Mouse (Mus musculus): ENCODE results near the gene S1pr4. TPM values are rescaled to one million over a fixed set of nuclear protein-coding genes. Genes with fewer than 3 reads are reported as not detected.

S1pr4 gene
- 15.6 TPM for polyA plus RNA-seq (2015; fragmentation: Illumina TruSeq; extraction: RNeasy Lipid Tissue Mini Kit (QIAGEN cat#74804); ENCODE audit: insufficient read depth, low replicate concordance)

GRCm38 (mm10) chr10:81500032-81500431, at the start of gene S1pr4:
Gene S1pr4 (minus strand): TSS chr10:81500132.

DNA sequence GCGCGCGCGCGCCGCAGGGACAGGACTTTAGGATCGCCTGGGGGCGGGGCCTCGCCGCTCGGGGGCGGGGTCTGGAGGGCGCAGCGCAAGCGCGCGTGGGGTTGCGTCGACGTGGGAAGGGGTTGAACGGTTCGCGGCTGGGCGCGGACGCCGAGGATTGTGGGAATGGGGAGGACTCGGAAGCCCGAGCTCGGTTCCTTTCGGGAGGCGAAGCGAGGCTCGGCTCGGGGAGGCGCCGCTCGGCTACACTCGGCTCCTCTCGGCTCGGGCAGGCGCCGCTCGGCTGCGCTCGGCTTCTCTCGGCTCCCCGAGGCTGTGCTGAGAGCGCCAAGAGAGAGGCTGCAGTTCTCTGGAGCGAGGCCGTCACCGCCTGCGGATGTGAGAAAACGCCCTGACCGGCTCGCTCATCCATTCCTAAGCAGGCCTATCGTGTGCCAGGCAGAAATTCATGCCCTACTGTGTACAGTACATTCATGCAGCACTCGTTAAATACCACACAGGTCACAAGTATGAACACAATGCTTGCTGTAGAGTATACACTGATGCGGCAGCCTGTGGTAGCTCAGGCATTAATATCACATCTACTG, 45.3 kb upstream of the S1pr4 start, which contains the start of gene Gna11:
Gna11 (minus strand) TSS at position 30 of the 587 bp plus-strand sequence.

GRCm38 (mm10) chr10:81524051-81524605, 24.2 kb upstream of the S1pr4 start, which contains the start of gene Gna15:
Gene Gna15 (minus strand): TSS chr10:81524225.

GRCm38 (mm10) chr10:81496264-81496901, 3.5 kb downstream of the S1pr4 start, which contains the start of gene Ncln:
Gene Ncln (minus strand): TSS chr10:81496392.

GRCm38 (mm10) chr10:81482533-81482889, 17.4 kb downstream of the S1pr4 start, which contains the start of gene Celf5:
Gene Celf5 (minus strand): TSS chr10:81482709.

GRCm38 (mm10) chr10:81455181-81455895, 44.6 kb downstream of the S1pr4 start, which contains the start of gene Nfic:
Gene Nfic (minus strand): TSS chr10:81455635.

Other genes starting within 250 kb of the S1pr4 start
- 4.6 TPM for gene Matk, start 247.2 kb downstream of the S1pr4 start, polyA plus RNA-seq (2015; fragmentation: Illumina TruSeq; extraction: RNeasy Lipid Tissue Mini Kit (QIAGEN cat#74804); ENCODE audit: insufficient read depth, low replicate concordance)
- gene Mrpl54, start 233.2 kb downstream of the S1pr4 start, polyA plus RNA-seq (2015; fragmentation: Illumina TruSeq; extraction: RNeasy Lipid Tissue Mini Kit (QIAGEN cat#74804); ENCODE audit: insufficient read depth, low replicate concordance) = 28.9 TPM
- gene Apba3, start 233.2 kb downstream of the S1pr4 start, polyA plus RNA-seq (2015; fragmentation: Illumina TruSeq; extraction: RNeasy Lipid Tissue Mini Kit (QIAGEN cat#74804); ENCODE audit: insufficient read depth, low replicate concordance) = 11.9 TPM
- 2.6 TPM for gene Tjp3, start 208.6 kb downstream of the S1pr4 start, polyA plus RNA-seq (2015; fragmentation: Illumina TruSeq; extraction: RNeasy Lipid Tissue Mini Kit (QIAGEN cat#74804); ENCODE audit: insufficient read depth, low replicate concordance)
- gene Pip5k1c, start 207.2 kb downstream of the S1pr4 start, polyA plus RNA-seq (2015; fragmentation: Illumina TruSeq; extraction: RNeasy Lipid Tissue Mini Kit (QIAGEN cat#74804); ENCODE audit: insufficient read depth, low replicate concordance) = 26.7 TPM
- gene Cactin, start 179.0 kb downstream of the S1pr4 start, polyA plus RNA-seq (2015; fragmentation: Illumina TruSeq; extraction: RNeasy Lipid Tissue Mini Kit (QIAGEN cat#74804); ENCODE audit: insufficient read depth, low replicate concordance) = 5.0 TPM
- 3.0 TPM for gene Tbxa2r, start 171.4 kb downstream of the S1pr4 start, polyA plus RNA-seq (2015; fragmentation: Illumina TruSeq; extraction: RNeasy Lipid Tissue Mini Kit (QIAGEN cat#74804); ENCODE audit: insufficient read depth, low replicate concordance)
- gene Gipc3, start 156.9 kb downstream of the S1pr4 start, polyA plus RNA-seq (2015; fragmentation: Illumina TruSeq; extraction: RNeasy Lipid Tissue Mini Kit (QIAGEN cat#74804); ENCODE audit: insufficient read depth, low replicate concordance) = 0.59 TPM
- gene Hmg20b, start 149.7 kb downstream of the S1pr4 start, polyA plus RNA-seq (2015; fragmentation: Illumina TruSeq; extraction: RNeasy Lipid Tissue Mini Kit (QIAGEN cat#74804); ENCODE audit: insufficient read depth, low replicate concordance) = 30.0 TPM
- gene Mfsd12, start 142.6 kb downstream of the S1pr4 start, polyA plus RNA-seq (2015; fragmentation: Illumina TruSeq; extraction: RNeasy Lipid Tissue Mini Kit (QIAGEN cat#74804); ENCODE audit: insufficient read depth, low replicate concordance) = 2.8 TPM
- 0.18 TPM for gene 4930404N11Rik, start 134.3 kb downstream of the S1pr4 start, polyA plus RNA-seq (2015; fragmentation: Illumina TruSeq; extraction: RNeasy Lipid Tissue Mini Kit (QIAGEN cat#74804); ENCODE audit: insufficient read depth, low replicate concordance)
- gene Fzr1, start 121.6 kb downstream of the S1pr4 start, polyA plus RNA-seq (2015; fragmentation: Illumina TruSeq; extraction: RNeasy Lipid Tissue Mini Kit (QIAGEN cat#74804); ENCODE audit: insufficient read depth, low replicate concordance) = 7.7 TPM
- 1.9 TPM for gene Dohh, start 115.7 kb downstream of the S1pr4 start, polyA plus RNA-seq (2015; fragmentation: Illumina TruSeq; extraction: RNeasy Lipid Tissue Mini Kit (QIAGEN cat#74804); ENCODE audit: insufficient read depth, low replicate concordance)
- gene Gm48551, start 115.7 kb downstream of the S1pr4 start, polyA plus RNA-seq (2015; fragmentation: Illumina TruSeq; extraction: RNeasy Lipid Tissue Mini Kit (QIAGEN cat#74804); ENCODE audit: insufficient read depth, low replicate concordance) = 3.2 TPM
- gene Gm48552, start 111.1 kb downstream of the S1pr4 start, polyA plus RNA-seq (2015; fragmentation: Illumina TruSeq; extraction: RNeasy Lipid Tissue Mini Kit (QIAGEN cat#74804); ENCODE audit: insufficient read depth, low replicate concordance) = 0.43 TPM
- gene Smim24, start 107.1 kb downstream of the S1pr4 start, polyA plus RNA-seq (2015; fragmentation: Illumina TruSeq; extraction: RNeasy Lipid Tissue Mini Kit (QIAGEN cat#74804); ENCODE audit: insufficient read depth, low replicate concordance) = 9.5 TPM
- 9.4 TPM for gene Nfic, start 44.5 kb downstream of the S1pr4 start, polyA plus RNA-seq (2015; fragmentation: Illumina TruSeq; extraction: RNeasy Lipid Tissue Mini Kit (QIAGEN cat#74804); ENCODE audit: insufficient read depth, low replicate concordance)
- gene Celf5, start 17.4 kb downstream of the S1pr4 start, polyA plus RNA-seq (2015; fragmentation: Illumina TruSeq; extraction: RNeasy Lipid Tissue Mini Kit (QIAGEN cat#74804); ENCODE audit: insufficient read depth, low replicate concordance) = 0.15 TPM
- 27.7 TPM for gene Ncln, start 3.7 kb downstream of the S1pr4 start, polyA plus RNA-seq (2015; fragmentation: Illumina TruSeq; extraction: RNeasy Lipid Tissue Mini Kit (QIAGEN cat#74804); ENCODE audit: insufficient read depth, low replicate concordance)
- gene Gna15, start 24.1 kb upstream of the S1pr4 start, polyA plus RNA-seq (2015; fragmentation: Illumina TruSeq; extraction: RNeasy Lipid Tissue Mini Kit (QIAGEN cat#74804); ENCODE audit: insufficient read depth, low replicate concordance) = 9.4 TPM
- gene Gna11, start 45.1 kb upstream of the S1pr4 start, polyA plus RNA-seq (2015; fragmentation: Illumina TruSeq; extraction: RNeasy Lipid Tissue Mini Kit (QIAGEN cat#74804); ENCODE audit: insufficient read depth, low replicate concordance) = 15.2 TPM
- 105 TPM for gene Aes, start 59.4 kb upstream of the S1pr4 start, polyA plus RNA-seq (2015; fragmentation: Illumina TruSeq; extraction: RNeasy Lipid Tissue Mini Kit (QIAGEN cat#74804); ENCODE audit: insufficient read depth, low replicate concordance)
- gene Tle2, start 74.4 kb upstream of the S1pr4 start, polyA plus RNA-seq (2015; fragmentation: Illumina TruSeq; extraction: RNeasy Lipid Tissue Mini Kit (QIAGEN cat#74804); ENCODE audit: insufficient read depth, low replicate concordance) = 17.3 TPM
- 3.2 TPM for gene Tle6, start 100.9 kb upstream of the S1pr4 start, polyA plus RNA-seq (2015; fragmentation: Illumina TruSeq; extraction: RNeasy Lipid Tissue Mini Kit (QIAGEN cat#74804); ENCODE audit: insufficient read depth, low replicate concordance)
- 9.3 TPM for gene BC025920, start 106.1 kb upstream of the S1pr4 start, polyA plus RNA-seq (2015; fragmentation: Illumina TruSeq; extraction: RNeasy Lipid Tissue Mini Kit (QIAGEN cat#74804); ENCODE audit: insufficient read depth, low replicate concordance)
- 4.4 TPM for gene Sirt6, start 127.7 kb upstream of the S1pr4 start, polyA plus RNA-seq (2015; fragmentation: Illumina TruSeq; extraction: RNeasy Lipid Tissue Mini Kit (QIAGEN cat#74804); ENCODE audit: insufficient read depth, low replicate concordance)
- gene Ankrd24, start 128.4 kb upstream of the S1pr4 start, polyA plus RNA-seq (2015; fragmentation: Illumina TruSeq; extraction: RNeasy Lipid Tissue Mini Kit (QIAGEN cat#74804); ENCODE audit: insufficient read depth, low replicate concordance) = 7.0 TPM
- gene Gm10778, start 148.9 kb upstream of the S1pr4 start, polyA plus RNA-seq (2015; fragmentation: Illumina TruSeq; extraction: RNeasy Lipid Tissue Mini Kit (QIAGEN cat#74804); ENCODE audit: insufficient read depth, low replicate concordance) = 11.0 TPM
- 14.4 TPM for gene Zfp433, start 204.7 kb upstream of the S1pr4 start, polyA plus RNA-seq (2015; fragmentation: Illumina TruSeq; extraction: RNeasy Lipid Tissue Mini Kit (QIAGEN cat#74804); ENCODE audit: insufficient read depth, low replicate concordance)

All from spleen, adult 10 weeks (tissue).